Mouse (Mus musculus) hindbrain, embryonic 16.5 days (tissue): ENCODE results near the gene Amy2a1. TPM values are rescaled to one million over a fixed set of nuclear protein-coding genes. Genes with fewer than 3 reads are reported as not detected.
"Not testable (repeated sequence)": the region's sequence is repeated elsewhere in the genome, so short reads cannot be mapped to it uniquely, and the experiment has no call there.

Experiments
- ATAC-seq: fragments of 200-750 bp; cut with Nextera tagmentation; 2 replicates; pipeline ENCODE4 v1.8.0; 2017; ENCODE audit warnings: moderate TSS enrichment, moderate library complexity
- H3K27ac ChIP-seq: fragments of 300-500 bp; sonication (generic); 2 replicates; pipeline ENCODE4 v1.5.1; 2014; ENCODE audit warnings: low read depth, mild to moderate bottlenecking, control low read depth, low read length, moderate library complexity
- H3K27me3 ChIP-seq: fragments of 300-500 bp; sonication (generic); replicated peaks from 2 replicates; pipeline ENCODE4 v1.6.1; 2014; ENCODE audit warnings: low read length; ENCODE audit not compliant: control insufficient read depth, insufficient read depth
- H3K36me3 ChIP-seq: fragments of 300-500 bp; sonication (generic); 2 replicates; pipeline ENCODE4 v1.6.1; 2014; ENCODE audit warnings: mild to moderate bottlenecking, low read length, moderate library complexity, mixed read lengths; ENCODE audit not compliant: control insufficient read depth, insufficient read depth
- H3K4me1 ChIP-seq: fragments of 300-500 bp; sonication (generic); 2 replicates; pipeline ENCODE4 v1.6.1; 2014; ENCODE audit warnings: low read depth, low read length; ENCODE audit not compliant: control insufficient read depth, insufficient read depth
- H3K4me2 ChIP-seq: fragments of 300-500 bp; sonication (generic); 2 replicates; pipeline ENCODE4 v1.6.1; 2014; ENCODE audit warnings: mild to moderate bottlenecking, low read length, control low read depth, moderate library complexity
- H3K4me3 ChIP-seq: fragments of 300-500 bp; sonication (generic); 2 replicates; pipeline ENCODE4 v1.5.1; 2014; ENCODE audit warnings: mild to moderate bottlenecking, low read length, control low read depth, moderate library complexity
- H3K9ac ChIP-seq: fragments of 300-500 bp; sonication (generic); 2 replicates; pipeline ENCODE4 v1.6.1; 2014; ENCODE audit warnings: low read depth, mild to moderate bottlenecking, control low read depth, low read length, moderate library complexity
- H3K9me3 ChIP-seq: fragments of 300-500 bp; sonication (generic); 2 replicates; pipeline ENCODE4 v1.6.1; 2014; ENCODE audit warnings: mild to moderate bottlenecking, low read length, moderate library complexity; ENCODE audit not compliant: control insufficient read depth
- WGBS: fragments of 180-500 bp; shearing (Covaris S2); extraction: QIAGEN DNeasy Blood & Tissue Kit; methylation state at CpG from one replicate; pipeline ENCODE4 v1.1.7; 2014; 5-methylcytosine and 5-hydroxymethylcytosine counted together
- polyA plus RNA-seq: library from polyadenylated mRNA; unstranded; fragments of >200 nt; fragmentation: Nextera tagmentation; extraction: Ambion mirVana; gene quantifications from 2 replicates; pipeline ENCODE4 v1.2.1, GENCODE M21; 2015

Gene Amy2a1
- not detected in 2 replicates for polyA plus RNA-seq

- not testable (repeated sequence) for H3K9ac ChIP-seq
Measured at GRCm38 (mm10) chr3:113532328-113532727, at the start of gene Amy2a1. Gene Amy2a1, minus strand, starts transcription at chr3:113532428.

DNA sequence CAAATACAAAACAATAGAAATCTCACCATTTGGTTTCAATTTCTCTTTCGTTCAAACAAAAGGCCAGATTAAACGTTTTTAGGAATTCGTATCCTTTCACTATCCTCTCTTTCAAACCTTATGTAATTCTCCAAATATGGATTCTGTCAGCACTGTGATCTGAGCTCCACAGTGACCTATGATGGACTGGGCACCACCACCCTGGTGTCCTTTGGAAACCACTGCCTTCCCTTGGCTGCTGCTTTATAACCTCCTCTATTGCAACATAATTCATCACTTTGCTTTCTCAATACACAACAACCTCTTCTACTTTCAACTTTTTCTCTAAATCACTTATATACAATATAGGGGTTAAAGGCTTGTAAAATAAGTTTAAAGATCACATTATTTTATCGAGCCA lies 42.4 kb upstream of the Amy2a1 start:
- Histone ChIP-seq H3K9me3 (no peaks in the 10 kb centered on the region), H3K4me2 (no peak overlapping the region), H3K4me3 (no peak overlapping the region), H3K27ac (no peak overlapping the region), H3K4me1 (no peaks in the 10 kb centered on the region), H3K36me3 (no peaks in the 10 kb centered on the region), H3K27me3 (no peaks in the 10 kb centered on the region), H3K9ac (no peak overlapping the region)
- ATAC-seq: no peak
- WGBS: 85% methylated on average over 4 of the region's 4 CpGs

More at GRCm38 (mm10) chr3:113532328-113532727, at the start of gene Amy2a1:
- not testable (repeated sequence) for H3K4me2 ChIP-seq, H3K36me3 ChIP-seq, ATAC-seq, H3K4me3 ChIP-seq, H3K27me3 ChIP-seq, H3K9me3 ChIP-seq, H3K4me1 ChIP-seq, H3K27ac ChIP-seq
- WGBS: 87% methylated on average over 3 of the region's 3 CpGs

- no peaks in the 10 kb centered on the region for H3K4me1 ChIP-seq
- H3K4me2 ChIP-seq: no peak overlapping the region
- no peak overlapping the region for H3K4me3 ChIP-seq
- H3K9me3 ChIP-seq: no peaks in the 10 kb centered on the region
- WGBS: 78% methylated on average over 2 of the region's 2 CpGs
- no peak for ATAC-seq
- H3K27ac ChIP-seq: no peak overlapping the region
- H3K27me3 ChIP-seq: no peaks in the 10 kb centered on the region
- H3K9ac ChIP-seq: no peak overlapping the region
- no peaks in the 10 kb centered on the region for H3K36me3 ChIP-seq
Measured at GRCm38 (mm10) chr3:113574138-113574537, 41.9 kb upstream of the Amy2a1 start.

GRCm38 (mm10) chr3:113572158-113572557 lies 39.9 kb upstream of the Amy2a1 start:
- WGBS: 84% methylated on average over 3 of the region's 3 CpGs
- H3K9ac ChIP-seq: no peak overlapping the region
- no peak overlapping the region for H3K4me3 ChIP-seq
- no peak overlapping the region for H3K4me2 ChIP-seq
- H3K27ac ChIP-seq: no peak overlapping the region
- no peaks in the 10 kb centered on the region for H3K4me1 ChIP-seq
- H3K27me3 ChIP-seq: no peaks in the 10 kb centered on the region
- H3K9me3 ChIP-seq: peaks cover 4% of the 10 kb centered on the region
- no peak for ATAC-seq
- H3K36me3 ChIP-seq: peaks cover 3% of the 10 kb centered on the region; the same call in 1 of the 2 replicates

GRCm38 (mm10) chr3:113539692-113540091 lies 7.5 kb upstream of the Amy2a1 start:
- ATAC-seq: no peak

More at GRCm38 (mm10) chr3:113539692-113540091, 7.5 kb upstream of the Amy2a1 start:
- H3K4me3 ChIP-seq: no peak overlapping the region
- H3K4me1 ChIP-seq: no peaks in the 10 kb centered on the region
- no peak overlapping the region for H3K4me2 ChIP-seq
- H3K9me3 ChIP-seq: no peaks in the 10 kb centered on the region
- no peak overlapping the region for H3K27ac ChIP-seq
- H3K9ac ChIP-seq: no peak overlapping the region
- no peaks in the 10 kb centered on the region for H3K27me3 ChIP-seq
- no peaks in the 10 kb centered on the region for H3K36me3 ChIP-seq

Other genes with a start within 250 kb of the Amy2a1 start
- not detected in 2 replicates for gene Amy2a4, start 241.0 kb downstream of the Amy2a1 start, polyA plus RNA-seq
- gene Amy2a3, start 208.4 kb downstream of the Amy2a1 start, polyA plus RNA-seq: not detected in 2 replicates
- gene Amy2a2, start 175.8 kb downstream of the Amy2a1 start, polyA plus RNA-seq: not detected in 2 replicates
- gene Amy1, start 74.3 kb upstream of the Amy2a1 start, polyA plus RNA-seq: 16.1 and 20.4 TPM in 2 replicates
- gene Rnpc3, start 97.7 kb upstream of the Amy2a1 start, polyA plus RNA-seq: 44.7 and 46.6 TPM in 2 replicates